Mouse (Mus musculus) cerebellum, adult 9-11 months (tissue): ENCODE results near the gene Cacng7.

Experiments used
- DNase-seq: peaks from one replicate; pipeline ENCODE4 v3.0.0; 2022

Gene Cacng7

GRCm38 (mm10) chr7:3303276-3303781, 29.4 kb upstream of the Cacng7 start:
- DNase-seq: peak; percentile 67

GRCm38 (mm10) chr7:3303789-3304188, 29.0 kb upstream of the Cacng7 start:
- no peak for DNase-seq

GRCm38 (mm10) chr7:3304298-3304697, 28.5 kb upstream of the Cacng7 start:
- DNase-seq: peak; percentile 64

GRCm38 (mm10) chr7:3306400-3306799, 26.4 kb upstream of the Cacng7 start:
- DNase-seq: no peak

- no peak for DNase-seq
These were observed 24.1 kb upstream of the Cacng7 start for GRCm38 (mm10) chr7:3308646-3309045.

GRCm38 (mm10) chr7:3310233-3310632, 22.5 kb upstream of the Cacng7 start:
- no peak for DNase-seq

- no peak for DNase-seq
These were observed 19.2 kb upstream of the Cacng7 start for GRCm38 (mm10) chr7:3313571-3313970.

GRCm38 (mm10) chr7:3314121-3314520, 18.6 kb upstream of the Cacng7 start:
- DNase-seq: no peak

- no peak for DNase-seq
These were observed 15.1 kb upstream of the Cacng7 start for GRCm38 (mm10) chr7:3317704-3318103.

- DNase-seq: no peak
These were observed 11.9 kb upstream of the Cacng7 start for GRCm38 (mm10) chr7:3320856-3321255.

GRCm38 (mm10) chr7:3323826-3324225, 8.9 kb upstream of the Cacng7 start:
- no peak for DNase-seq

- DNase-seq: no peak
These were observed 4.8 kb upstream of the Cacng7 start for GRCm38 (mm10) chr7:3327961-3328360.

GRCm38 (mm10) chr7:3329776-3330546, 2.8 kb upstream of the Cacng7 start:
- DNase-seq: peak; percentile 86

GRCm38 (mm10) chr7:3331171-3331570, 1.6 kb upstream of the Cacng7 start:
- DNase-seq: peak; percentile 59

GRCm38 (mm10) chr7:3331581-3332223, 1.1 kb upstream of the Cacng7 start:
- DNase-seq: peak; percentile 91

GRCm38 (mm10) chr7:3332224-3332615, 535 bp upstream of the Cacng7 start:
- DNase-seq: no peak

- peak; percentile 62 for DNase-seq
These were observed 787 bp downstream of the Cacng7 start for GRCm38 (mm10) chr7:3333542-3333941.

- DNase-seq: peak; percentile 29
These were observed 3.7 kb downstream of the Cacng7 start for GRCm38 (mm10) chr7:3336412-3336811.

GRCm38 (mm10) chr7:3338286-3338935, 5.7 kb downstream of the Cacng7 start:
- DNase-seq: no peak

GRCm38 (mm10) chr7:3339010-3339409, 6.3 kb downstream of the Cacng7 start:
- no peak for DNase-seq

- no peak for DNase-seq
These were observed 11.1 kb downstream of the Cacng7 start for GRCm38 (mm10) chr7:3343861-3344260.

GRCm38 (mm10) chr7:3345301-3345700, 12.5 kb downstream of the Cacng7 start:
- no peak for DNase-seq

- DNase-seq: no peak
These were observed 14.9 kb downstream of the Cacng7 start for GRCm38 (mm10) chr7:3347366-3348287.
